ENCODE assay signal across 8 mouse cellular contexts in the genomic region with DNA sequence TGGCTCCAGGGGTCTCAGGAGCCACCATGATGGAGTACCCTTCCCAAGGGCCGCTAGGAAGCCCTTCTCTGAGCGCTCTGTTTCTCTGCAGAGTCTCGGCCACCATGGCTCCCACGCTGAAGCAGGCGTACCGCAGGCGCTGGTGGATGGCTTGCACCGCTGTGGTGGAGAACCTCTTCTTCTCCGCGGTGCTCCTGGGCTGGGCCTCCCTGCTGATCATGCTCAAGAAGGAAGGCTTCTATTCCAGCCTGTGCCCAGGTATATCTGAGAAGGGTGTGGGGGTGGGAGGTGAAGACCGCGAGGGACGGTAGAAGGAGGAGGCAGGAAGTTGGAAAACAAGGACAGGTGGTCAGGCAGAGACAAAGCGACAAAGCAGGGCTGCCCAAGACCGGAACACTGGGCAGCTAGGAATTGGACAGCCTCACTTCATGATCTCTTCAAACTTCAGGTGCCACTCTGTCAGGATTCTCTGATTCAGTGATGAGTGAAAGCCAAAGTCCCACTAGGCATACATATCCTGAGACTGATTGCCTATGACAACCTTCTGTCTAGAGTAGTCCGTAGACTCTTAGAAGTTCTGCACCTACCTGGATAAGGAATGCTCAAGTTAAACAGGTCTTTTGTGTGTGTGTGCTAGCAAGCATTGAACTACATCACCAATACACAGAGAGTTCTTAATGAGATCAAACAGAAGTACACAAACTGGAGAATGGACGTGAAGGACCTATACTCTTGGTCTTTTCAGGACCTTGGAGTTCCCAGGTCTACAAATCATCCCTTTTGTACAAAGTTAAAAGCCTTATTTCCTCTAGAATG. TPM values are rescaled to one million over a fixed set of nuclear protein-coding genes. Genes with fewer than 3 reads are reported as not detected.
DNase-seq lines count a peak whose midpoint lies in the region; ATAC-seq lines count a peak whose summit lies in the region.

No protein-coding gene starts in this region.

- peaks cover 7% of the 10 kb centered on the region; the same call in 1 of the 2 replicates for H3K27me3 ChIP-seq in heart, embryonic 11.5 days (ENCODE audit: control insufficient read depth, insufficient read depth, low read length)
- H3K27me3 ChIP-seq in megakaryocyte, embryonic 14.5 days (replicated peaks), result peaks cover 44% of the 10 kb centered on the region

- peak overlapping the region; percentile 81 for H3K4me3 ChIP-seq in heart, embryonic 11.5 days (ENCODE audit: low read depth, low read length)
- peak overlapping the region; percentile 94 for H3K4me3 ChIP-seq in megakaryocyte, embryonic 14.5 days (replicated peaks)

- no peak for DNase-seq in heart, adult 11 months
- peak; percentile 32 for DNase-seq in MEL-GATA-1-ER (ENCODE audit: extremely low read depth, low read depth)
- DNase-seq in right cerebral cortex, postnatal 10 days (ENCODE audit: low spot score in 2 of 2), result no peak
- DNase-seq in frontal cortex, postnatal 10 days (ENCODE audit: low spot score in 2 of 2), result no peak
- no peak for DNase-seq in adrenal gland, adult 8-10 months

- H3K4me1 ChIP-seq in heart, embryonic 11.5 days (ENCODE audit: control insufficient read depth, insufficient read depth, low read length), result peaks cover 42% of the 10 kb centered on the region
- H3K4me1 ChIP-seq in megakaryocyte, embryonic 14.5 days, result peaks cover 59% of the 10 kb centered on the region

- peak overlapping the region; percentile 93 for H3K4me2 ChIP-seq in heart, embryonic 11.5 days

- peaks cover 2% of the 10 kb centered on the region for H3K36me3 ChIP-seq in heart, embryonic 11.5 days (ENCODE audit: control insufficient read depth, insufficient read depth, low read length)
- H3K36me3 ChIP-seq in megakaryocyte, embryonic 14.5 days (replicated peaks; ENCODE audit: low read length), result peaks cover 19% of the 10 kb centered on the region

- 6% methylated on average over 17 of the region's 17 CpGs for WGBS in heart, embryonic 11.5 days (ENCODE audit: insufficient replicate concordance)

- H3K9me3 ChIP-seq in heart, embryonic 11.5 days (replicated peaks; ENCODE audit: control insufficient read depth, low read length), result no peaks in the 10 kb centered on the region
- H3K9me3 ChIP-seq in megakaryocyte, embryonic 14.5 days, result 0 out of 2 replicates have a peak, but pooled peaks cover 3% of the 10 kb centered on the region

- H3K9ac ChIP-seq in heart, embryonic 11.5 days (ENCODE audit: low read depth, low read length), result peak overlapping the region; percentile 97

- peak; percentile 11; the same call in 1 of the 2 replicates for ATAC-seq in heart, embryonic 11.5 days (replicated peaks; ENCODE audit: insufficient number of reproducible peaks, low FRiP score, low TSS enrichment)
- peak; percentile 3 to 16; a peak in 1 of 4 replicates for ATAC-seq in hematopoietic stem cell, adult 5-6 weeks (replicated peaks in 1 of 2; ENCODE audit: insufficient read depth in 1 of 2, low FRiP score in 2 of 2, low TSS enrichment in 1 of 2, low read depth in 1 of 2, poor library complexity in 2 of 2, severe bottlenecking in 2 of 2)

- H3K27ac ChIP-seq in heart, embryonic 11.5 days (ENCODE audit: low read depth, low read length), result peak overlapping the region; percentile 98

RNA-seq across cellular contexts. Expression of gene Slc43a1, which starts 2.3 kb away (rescaled TPM):
- polyA plus RNA-seq in heart, embryonic 11.5 days (2014; fragmentation: Nextera tagmentation; extraction: Ambion mirVana), result 36.1 and 41.4 TPM in 2 replicates
- total RNA-seq in hematopoietic stem cell, adult 5-6 weeks (2017), result 16.4 and 23.5 TPM in 2 replicates
- 1.8 and 5.0 TPM in 2 replicates for polyA plus RNA-seq in megakaryocyte, embryonic 14.5 days (2012; ENCODE audit: insufficient read depth, low replicate concordance)
- 1 to 10 TPM; 3.0 to 7.5 (median 5.5) TPM for total RNA-seq in adrenal gland, adult 8-10 months (2022)

RNA-seq across cellular contexts. Expression of gene Timm10, which starts 14.2 kb away (rescaled TPM):
- 76.8 and 77.9 TPM in 2 replicates for polyA plus RNA-seq in heart, embryonic 11.5 days (2014; fragmentation: Nextera tagmentation; extraction: Ambion mirVana)
- 20.7 and 27.7 TPM in 2 replicates for total RNA-seq in hematopoietic stem cell, adult 5-6 weeks (2017)
- 9.7 TPM in 1 of 2 replicates, not detected in the other for polyA plus RNA-seq in megakaryocyte, embryonic 14.5 days (2012; ENCODE audit: insufficient read depth, low replicate concordance)
- total RNA-seq in adrenal gland, adult 8-10 months (2022), result 10 to 100 TPM; 28.2 to 43.5 (median 39.5) TPM

RNA-seq across cellular contexts. Expression of gene Smtnl1, which starts 18.5 kb away (rescaled TPM):
- 0.37 and 0.49 TPM in 2 replicates for polyA plus RNA-seq in heart, embryonic 11.5 days (2014; fragmentation: Nextera tagmentation; extraction: Ambion mirVana)
- total RNA-seq in hematopoietic stem cell, adult 5-6 weeks (2017), result 1.1 TPM in 2 replicates
- 0.07 TPM in 1 of 2 replicates, not detected in the other for polyA plus RNA-seq in megakaryocyte, embryonic 14.5 days (2012; ENCODE audit: insufficient read depth, low replicate concordance)
- total RNA-seq in adrenal gland, adult 8-10 months (2022), result not detected

RNA-seq across cellular contexts. Expression of gene Ube2l6, which starts 42.3 kb away (rescaled TPM):
- polyA plus RNA-seq in heart, embryonic 11.5 days (2014; fragmentation: Nextera tagmentation; extraction: Ambion mirVana), result 95.9 and 105 TPM in 2 replicates
- total RNA-seq in hematopoietic stem cell, adult 5-6 weeks (2017), result 39.4 and 43.4 TPM in 2 replicates
- 4.4 and 5.9 TPM in 2 replicates for polyA plus RNA-seq in megakaryocyte, embryonic 14.5 days (2012; ENCODE audit: insufficient read depth, low replicate concordance)
- total RNA-seq in adrenal gland, adult 8-10 months (2022), result 10 to 100 TPM; 13.3 to 20.7 (median 15.2) TPM

RNA-seq across cellular contexts. Expression of gene Rtn4rl2, which starts 45.6 kb away (rescaled TPM):
- 0.23 and 1.1 TPM in 2 replicates for polyA plus RNA-seq in heart, embryonic 11.5 days (2014; fragmentation: Nextera tagmentation; extraction: Ambion mirVana)
- total RNA-seq in hematopoietic stem cell, adult 5-6 weeks (2017), result not detected in 2 replicates
- 2.7 and 8.4 TPM in 2 replicates for polyA plus RNA-seq in megakaryocyte, embryonic 14.5 days (2012; ENCODE audit: insufficient read depth, low replicate concordance)
- 1 to 10 TPM; 1.2 to 1.8 (median 1.6) TPM for total RNA-seq in adrenal gland, adult 8-10 months (2022)
